Mouse (Mus musculus) heart, embryonic 11.5 days (tissue): ENCODE data around the gene Gm47995. TPM values are rescaled to one million over a fixed set of nuclear protein-coding genes. Genes with fewer than 3 reads are reported as not detected.
"Not testable (repeated sequence)": the region's sequence is repeated elsewhere in the genome, so short reads cannot be mapped to it uniquely, and the experiment has no call there.

Experiments
- ATAC-seq: fragments of 200-750 bp; cut with Nextera tagmentation; replicated peaks from 2 replicates; pipeline ENCODE4 v1.8.0; 2017; ENCODE audit warnings: moderate library complexity; ENCODE audit not compliant: insufficient number of reproducible peaks, low FRiP score, low TSS enrichment
- H3K27ac ChIP-seq: fragments of 300-500 bp; sonication (generic); 2 replicates; pipeline ENCODE4 v1.5.1; 2014; ENCODE audit warnings: mild to moderate bottlenecking, low read depth, low read length
- H3K27me3 ChIP-seq: fragments of 300-500 bp; sonication (generic); 2 replicates; pipeline ENCODE4 v1.6.1; 2014; ENCODE audit warnings: mild to moderate bottlenecking, low read length, mixed read lengths; ENCODE audit not compliant: control insufficient read depth, insufficient read depth
- H3K36me3 ChIP-seq: fragments of 300-500 bp; sonication (generic); 2 replicates; pipeline ENCODE4 v1.6.1; 2014; ENCODE audit warnings: mild to moderate bottlenecking, low read length, moderate library complexity, mixed read lengths; ENCODE audit not compliant: control insufficient read depth, insufficient read depth
- H3K4me1 ChIP-seq: fragments of 300-500 bp; sonication (generic); 2 replicates; pipeline ENCODE4 v1.6.1; 2014; ENCODE audit warnings: low read length; ENCODE audit not compliant: control insufficient read depth, insufficient read depth
- H3K4me2 ChIP-seq: fragments of 300-500 bp; sonication (generic); 2 replicates; pipeline ENCODE4 v1.6.1; 2014; ENCODE audit warnings: mild to moderate bottlenecking, moderate library complexity
- H3K4me3 ChIP-seq: fragments of 300-500 bp; sonication (generic); 2 replicates; pipeline ENCODE4 v1.5.1; 2014; ENCODE audit warnings: low read depth, low read length
- H3K9ac ChIP-seq: fragments of 300-500 bp; sonication (generic); 2 replicates; pipeline ENCODE4 v1.6.1; 2014; ENCODE audit warnings: mild to moderate bottlenecking, low read depth, low read length, moderate library complexity
- H3K9me3 ChIP-seq: fragments of 300-500 bp; sonication (generic); replicated peaks from 2 replicates; pipeline ENCODE4 v1.6.1; 2016; ENCODE audit warnings: low read length; ENCODE audit not compliant: control insufficient read depth
- WGBS: fragments of 180-500 bp; shearing (Covaris S2); extraction: QIAGEN DNeasy Blood & Tissue Kit; methylation state at CpG from one replicate; pipeline ENCODE4 v1.1.7; 2014; ENCODE audit not compliant: insufficient replicate concordance; 5-methylcytosine and 5-hydroxymethylcytosine counted together
- polyA plus RNA-seq: library from polyadenylated mRNA; unstranded; fragments of >200 nt; fragmentation: Nextera tagmentation; extraction: Ambion mirVana; gene quantifications from 2 replicates; pipeline ENCODE4 v1.2.1, GENCODE M21; 2014

Gm47995 gene
- 0.90 and 1.4 TPM in 2 replicates for polyA plus RNA-seq

DNA sequence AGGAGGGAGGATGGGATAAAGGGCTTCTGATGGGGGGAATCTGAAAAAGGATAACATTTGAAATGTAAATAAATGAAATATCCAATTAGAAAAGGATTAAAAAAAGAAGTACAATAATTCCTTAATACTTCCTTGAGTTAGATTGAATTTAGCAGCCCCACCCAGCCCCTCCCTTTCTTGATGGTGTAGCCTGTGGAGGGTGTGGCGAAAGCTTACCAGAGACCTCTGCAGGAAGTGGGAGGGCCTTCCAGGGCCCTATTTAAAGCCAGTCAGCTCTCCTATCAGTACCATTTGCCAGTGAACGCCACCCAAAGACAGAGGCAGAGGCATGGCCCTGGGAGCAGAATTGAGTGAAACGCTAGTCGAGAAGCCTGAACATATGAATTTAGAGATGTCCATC lies at the start of gene Gm47995:
Gm47995 (plus strand) TSS at position 329 of the 400 bp plus-strand sequence.
- not testable (repeated sequence) for ATAC-seq, H3K27me3 ChIP-seq, H3K9me3 ChIP-seq, H3K4me3 ChIP-seq, H3K9ac ChIP-seq, H3K4me1 ChIP-seq, H3K4me2 ChIP-seq, H3K36me3 ChIP-seq, H3K27ac ChIP-seq
- 66% methylated on average over 2 of the region's 4 CpGs for WGBS

DNA sequence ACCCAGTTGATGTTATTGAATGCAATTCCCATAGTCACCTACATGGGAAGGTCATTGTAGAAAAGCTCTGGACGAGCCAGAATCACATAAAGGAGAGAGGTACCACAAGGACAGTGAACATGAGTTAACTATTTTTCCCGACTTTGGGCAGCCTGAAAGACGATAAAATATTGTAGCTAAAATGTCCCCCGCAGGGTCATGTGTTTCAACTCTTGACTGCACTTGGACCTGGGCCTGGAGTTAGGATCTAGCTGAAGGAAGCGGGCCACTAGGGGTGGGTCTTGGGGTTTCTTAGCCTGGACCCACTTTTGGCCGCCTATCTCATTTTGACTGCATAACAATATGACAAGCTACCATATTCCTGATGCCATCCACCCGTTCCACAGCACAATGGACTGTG lies 48.0 kb upstream of the Gm47995 start:
- WGBS, result 87% methylated on average over 7 of the region's 7 CpGs
- no peak for ATAC-seq

DNA sequence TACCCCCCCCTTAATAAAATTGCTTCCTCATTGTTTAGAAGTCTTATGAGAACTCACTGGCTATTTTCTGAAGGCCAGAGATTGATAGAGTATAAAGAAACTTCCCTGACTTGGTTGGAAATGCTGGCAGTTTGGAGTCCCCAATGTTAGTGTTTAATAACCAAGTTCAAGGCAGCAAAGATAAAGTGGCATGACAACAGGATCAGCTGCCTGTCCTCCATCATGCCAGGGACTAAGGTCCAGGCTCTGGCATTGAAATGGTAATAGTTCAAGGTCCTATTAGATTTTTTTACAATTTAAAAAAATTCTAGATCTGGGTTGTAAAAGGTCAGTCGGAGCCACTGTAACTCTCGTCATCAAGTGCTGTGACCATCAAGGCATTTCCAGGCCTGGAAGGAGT lies 47.2 kb upstream of the Gm47995 start:
- H3K27me3 ChIP-seq, result no peaks in the 10 kb centered on the region
- no peaks in the 10 kb centered on the region for H3K9me3 ChIP-seq
- H3K27ac ChIP-seq, result no peak overlapping the region
- H3K4me3 ChIP-seq, result no peak overlapping the region
- ATAC-seq, result no peak
- H3K9ac ChIP-seq, result no peak overlapping the region
- H3K4me2 ChIP-seq, result no peak overlapping the region
- peaks cover 2% of the 10 kb centered on the region; the same call in 1 of the 2 replicates for H3K4me1 ChIP-seq
- no peaks in the 10 kb centered on the region for H3K36me3 ChIP-seq
- WGBS, result 72% methylated on average over 2 of the region's 2 CpGs

More for the DNA sequence above, 48.0 kb upstream of the Gm47995 start:
- Histone ChIP-seq H3K27ac (no peak overlapping the region), H3K36me3 (no peaks in the 10 kb centered on the region), H3K4me2 (no peak overlapping the region), H3K27me3 (no peaks in the 10 kb centered on the region), H3K4me1 (peaks cover 2% of the 10 kb centered on the region; the same call in 1 of the 2 replicates), H3K9me3 (no peaks in the 10 kb centered on the region), H3K9ac (no peak overlapping the region), H3K4me3 (no peak overlapping the region)

DNA sequence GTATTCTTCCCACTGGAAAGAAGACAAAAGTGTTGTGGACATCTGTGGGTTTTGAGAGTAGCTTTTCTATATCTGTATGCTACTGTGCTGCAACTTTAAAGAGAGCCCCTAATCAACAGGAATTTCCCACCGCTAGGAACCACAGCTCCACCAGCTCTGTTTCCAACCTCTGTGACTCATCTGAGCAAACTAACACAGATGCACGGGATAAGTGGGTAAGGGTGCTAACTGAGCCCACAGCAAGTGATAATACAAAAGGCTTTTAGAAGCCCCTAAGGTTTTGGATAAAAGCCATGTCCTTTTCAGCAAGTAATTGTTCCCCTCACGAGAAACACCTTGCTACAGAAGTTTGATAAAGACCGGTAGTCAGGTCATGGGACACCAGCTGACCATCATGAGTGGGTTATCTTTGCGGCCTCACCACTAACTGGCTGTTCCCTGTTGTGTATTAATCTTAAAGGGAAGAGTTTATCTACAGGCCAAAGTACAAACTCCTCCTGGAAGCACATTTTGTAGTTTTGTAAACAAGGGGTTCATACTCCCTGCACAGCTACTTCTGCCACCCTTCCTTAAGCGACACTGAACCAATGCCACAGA lies 45.1 kb upstream of the Gm47995 start:
- peaks cover 10% of the 10 kb centered on the region for H3K4me1 ChIP-seq
- 43% methylated on average over 6 of the region's 6 CpGs for WGBS
- ATAC-seq, result no peak
- no peak overlapping the region for H3K9ac ChIP-seq
- H3K27ac ChIP-seq, result no peak overlapping the region
- no peaks in the 10 kb centered on the region for H3K9me3 ChIP-seq
- no peak overlapping the region for H3K4me2 ChIP-seq
- H3K4me3 ChIP-seq, result no peak overlapping the region
- H3K27me3 ChIP-seq, result no peaks in the 10 kb centered on the region
- no peaks in the 10 kb centered on the region for H3K36me3 ChIP-seq

DNA sequence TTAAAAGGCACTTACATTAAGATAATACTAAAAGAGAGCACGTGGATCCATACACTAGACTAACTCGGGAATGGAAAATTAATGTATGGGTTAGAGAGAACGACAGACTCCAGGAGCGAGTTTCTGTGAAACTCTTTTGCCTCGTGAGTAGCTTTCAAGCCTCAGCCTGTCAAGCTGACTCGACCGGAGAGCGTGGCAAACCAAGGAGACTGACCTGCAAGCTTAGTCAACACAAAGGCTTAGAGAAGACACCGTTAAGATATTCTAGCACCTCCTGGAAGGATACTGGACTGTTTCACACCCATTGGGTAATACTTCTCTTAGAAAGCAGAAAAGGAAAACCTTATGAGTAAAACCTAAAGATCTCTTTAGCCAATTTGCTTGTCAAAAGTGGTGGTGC lies 44.1 kb upstream of the Gm47995 start:
- 86% methylated on average over 9 of the region's 9 CpGs for whole genome bisulfite sequencing
- not testable (repeated sequence) for H3K4me1 ChIP-seq, H3K4me3 ChIP-seq, H3K36me3 ChIP-seq, H3K4me2 ChIP-seq, H3K27me3 ChIP-seq, H3K9ac ChIP-seq, ATAC-seq, H3K27ac ChIP-seq, H3K9me3 ChIP-seq

DNA sequence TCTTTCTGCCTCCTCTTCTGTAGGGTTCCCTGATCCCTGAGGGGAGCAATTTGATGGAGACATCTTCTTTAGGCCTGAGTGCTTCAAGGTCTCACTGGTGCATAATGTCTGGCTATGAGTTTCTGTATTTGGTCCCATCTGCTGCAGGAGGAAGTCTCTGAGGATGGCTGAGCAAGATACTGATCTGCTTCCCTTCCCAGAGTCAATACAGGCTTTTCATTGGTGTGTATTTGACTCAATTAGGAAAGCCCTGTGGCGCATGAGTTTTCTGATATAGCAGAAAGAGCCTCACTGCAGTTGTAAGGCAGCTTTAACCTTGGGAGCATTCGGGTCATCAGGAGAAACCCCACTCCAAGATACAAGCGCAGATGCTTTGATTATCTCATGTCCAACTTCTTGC lies 42.1 kb upstream of the Gm47995 start:
- 77% methylated on average over 3 of the region's 3 CpGs for WGBS
- no peak for ATAC-seq
- Histone ChIP-seq H3K4me2 (no peak overlapping the region), H3K36me3 (no peaks in the 10 kb centered on the region), H3K4me1 (peaks cover 10% of the 10 kb centered on the region), H3K27ac (no peak overlapping the region), H3K4me3 (no peak overlapping the region), H3K27me3 (no peaks in the 10 kb centered on the region), H3K9me3 (no peaks in the 10 kb centered on the region), H3K9ac (no peak overlapping the region)

DNA sequence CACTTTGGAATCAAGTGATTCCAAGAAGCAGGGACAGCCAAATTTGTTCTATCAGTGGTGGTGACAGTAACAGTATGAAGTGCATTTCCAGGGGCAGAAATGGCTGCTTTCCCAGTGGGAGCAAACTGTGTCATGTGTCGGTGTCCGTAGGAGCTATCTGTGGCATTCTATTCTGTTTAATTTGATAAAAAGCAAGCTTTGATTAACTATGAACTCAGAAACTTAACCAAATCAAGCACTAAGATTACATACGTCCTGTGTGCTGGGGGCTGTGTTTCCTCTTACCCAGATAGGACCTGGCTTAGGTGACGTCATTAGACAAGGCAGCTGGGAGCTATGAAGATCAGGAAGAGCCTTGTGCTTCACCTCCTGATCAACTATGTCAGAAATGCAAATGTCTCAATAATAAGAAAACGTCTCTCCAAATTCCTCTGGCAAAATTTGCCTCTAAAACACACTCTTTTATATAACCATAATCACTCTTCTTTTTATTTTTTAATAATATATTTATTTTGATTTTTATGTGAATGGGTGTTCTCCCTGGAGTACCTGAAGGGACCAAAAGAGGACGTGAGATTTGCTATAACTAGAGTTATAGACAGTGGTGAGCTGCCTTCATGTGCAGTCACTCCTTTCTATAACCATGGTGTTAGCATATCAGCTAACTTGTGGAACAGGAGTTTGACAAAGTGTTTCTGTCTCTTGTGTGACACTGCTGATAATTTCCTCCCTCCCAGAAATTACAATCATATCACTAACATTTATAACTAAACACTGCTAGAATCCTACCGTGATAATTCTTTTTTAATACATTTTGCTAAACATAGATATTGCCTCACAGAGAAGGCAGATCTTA lies 41.2 kb upstream of the Gm47995 start:
- Histone ChIP-seq H3K36me3 (no peaks in the 10 kb centered on the region), H3K27ac (no peak overlapping the region), H3K27me3 (no peaks in the 10 kb centered on the region), H3K4me2 (no peak overlapping the region), H3K9ac (no peak overlapping the region), H3K4me1 (peaks cover 10% of the 10 kb centered on the region), H3K4me3 (no peak overlapping the region), H3K9me3 (no peaks in the 10 kb centered on the region)
- 37% methylated on average over 7 of the region's 7 CpGs for WGBS
- ATAC-seq, result no peak

DNA sequence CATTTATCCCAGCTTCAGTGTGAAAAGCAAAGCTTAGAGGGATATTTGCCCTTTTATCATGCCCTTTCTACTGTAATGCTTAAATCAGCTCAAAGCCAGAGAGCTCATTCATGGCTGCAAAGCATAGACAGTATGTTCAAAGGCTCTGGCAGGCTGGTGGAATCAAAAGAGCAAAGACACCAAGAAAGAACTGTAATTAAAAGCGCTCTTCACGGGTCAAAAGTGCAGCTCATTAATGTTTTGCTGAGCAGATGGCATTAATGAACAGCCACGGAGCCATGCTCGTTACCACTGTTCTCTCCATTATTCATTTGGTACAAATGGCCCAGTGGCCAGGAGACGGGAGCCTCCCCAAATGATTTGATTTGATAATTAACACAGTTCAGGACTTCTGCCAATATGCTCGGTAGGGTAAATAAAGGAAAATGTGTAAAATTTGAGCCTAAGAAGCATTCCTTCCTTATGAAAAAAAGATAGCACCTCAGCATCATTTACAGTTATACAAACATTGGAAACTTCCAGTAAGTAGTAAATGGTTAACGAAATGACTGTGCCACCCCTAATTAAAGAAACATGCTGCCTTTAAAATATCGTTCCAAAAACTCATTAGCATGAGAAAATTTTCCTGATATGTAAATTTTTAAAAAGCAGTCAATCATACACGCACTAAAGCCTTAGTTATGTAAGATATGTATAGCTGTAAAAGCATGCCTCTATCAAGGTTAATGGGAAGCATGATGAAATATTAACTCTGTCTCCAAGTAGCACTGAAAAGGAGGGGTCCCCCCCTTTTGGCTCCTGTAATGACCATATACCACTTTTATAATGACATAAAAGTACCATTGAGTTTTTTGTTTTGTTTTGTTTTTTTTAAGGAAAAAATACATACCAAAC lies 40.0 kb upstream of the Gm47995 start:
- H3K27ac ChIP-seq, result no peak overlapping the region
- H3K4me3 ChIP-seq, result no peak overlapping the region
- 84% methylated on average over 9 of the region's 9 CpGs for WGBS
- H3K4me1 ChIP-seq, result peaks cover 7% of the 10 kb centered on the region; the same call in 1 of the 2 replicates
- H3K4me2 ChIP-seq, result no peak overlapping the region
- H3K9ac ChIP-seq, result no peak overlapping the region
- no peaks in the 10 kb centered on the region for H3K36me3 ChIP-seq
- H3K27me3 ChIP-seq, result no peaks in the 10 kb centered on the region
- ATAC-seq, result no peak
- H3K9me3 ChIP-seq, result no peaks in the 10 kb centered on the region
